Mouse (Mus musculus) 3T3-L1 (cell line): ENCODE measurements around the gene Dusp2.
"Not testable (repeated sequence)": the region's sequence is repeated elsewhere in the genome, so short reads cannot be mapped to it uniquely, and the experiment has no call there.

Experiments used
- DNase-seq: peaks from one replicate; pipeline ENCODE4 v3.0.0-alpha.2; 2015; ENCODE audit warnings: low read depth, low spot score

Dusp2 gene

GRCm38 (mm10) chr2:127335767-127336496 is at the start of gene Dusp2:
Gene Dusp2, plus strand, starts transcription at chr2:127336159.
- peak; percentile 47 for DNase-seq

DNA sequence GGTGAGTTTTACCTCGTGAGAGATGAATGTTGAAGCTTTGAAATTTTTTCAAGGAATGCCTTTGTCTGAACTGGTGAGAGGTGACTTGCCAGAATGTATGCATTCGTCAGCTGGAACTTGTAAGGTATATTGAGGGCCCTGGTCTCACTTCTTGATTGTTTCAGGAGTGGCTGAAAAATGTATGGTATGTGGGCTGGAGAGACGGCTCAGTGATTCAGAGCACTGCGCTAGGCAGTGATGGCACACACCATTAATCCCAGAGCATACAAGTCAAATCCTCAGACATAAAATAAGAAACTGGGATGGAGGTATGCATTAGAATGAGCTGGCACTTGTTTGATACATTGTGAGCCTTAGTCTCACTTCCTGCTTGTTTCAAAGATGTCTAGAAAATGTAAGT is 43.7 kb upstream of the Dusp2 start:
- DNase-seq: no peak

- no peak for DNase-seq
Measured at GRCm38 (mm10) chr2:127297001-127297805, 38.8 kb upstream of the Dusp2 start.

GRCm38 (mm10) chr2:127298056-127298455 is 37.9 kb upstream of the Dusp2 start:
- DNase-seq: peak; percentile 50

GRCm38 (mm10) chr2:127300701-127301100 is 35.3 kb upstream of the Dusp2 start:
- peak; percentile 59 for DNase-seq

DNA sequence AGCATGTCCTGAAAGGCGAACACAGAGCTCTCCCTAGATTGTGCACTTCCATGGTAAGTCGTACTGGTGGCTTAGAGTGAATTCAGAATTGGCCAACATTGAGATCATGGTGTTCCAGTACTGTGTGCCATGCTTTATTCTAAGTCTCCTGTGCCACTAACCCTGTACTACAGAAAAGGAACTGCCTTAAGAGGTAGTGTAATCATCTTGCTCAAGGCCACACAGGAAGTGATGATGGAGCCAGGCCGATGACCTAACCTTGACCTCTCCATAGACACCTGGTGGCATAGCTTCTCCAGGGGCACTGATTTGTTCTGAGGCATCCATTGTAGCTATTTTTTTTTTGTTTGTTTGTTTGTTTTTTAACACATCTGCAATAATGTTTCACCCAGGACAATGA is 34.1 kb upstream of the Dusp2 start:
- no peak for DNase-seq

DNA sequence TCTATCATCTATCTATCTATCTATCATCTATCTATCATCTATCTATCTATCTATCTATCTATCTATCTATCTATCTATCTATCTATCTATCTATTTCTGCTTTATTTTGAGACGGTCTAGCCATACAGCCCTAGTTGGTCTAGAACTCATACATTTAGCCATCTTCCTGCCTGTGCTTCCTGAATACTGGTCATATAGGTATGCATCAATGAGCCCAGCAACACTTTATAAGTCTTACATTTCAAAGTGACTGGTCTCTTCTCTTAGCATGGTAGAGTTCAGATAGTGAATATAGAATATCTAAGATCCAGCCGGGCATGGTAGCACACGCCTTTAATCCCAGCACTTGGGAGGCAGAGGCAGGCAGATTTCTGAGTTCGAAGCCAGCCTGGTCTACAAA is 31.8 kb upstream of the Dusp2 start:
- DNase-seq: not testable (repeated sequence)

GRCm38 (mm10) chr2:127304609-127305210 is 31.2 kb upstream of the Dusp2 start:
- no peak for DNase-seq

DNA sequence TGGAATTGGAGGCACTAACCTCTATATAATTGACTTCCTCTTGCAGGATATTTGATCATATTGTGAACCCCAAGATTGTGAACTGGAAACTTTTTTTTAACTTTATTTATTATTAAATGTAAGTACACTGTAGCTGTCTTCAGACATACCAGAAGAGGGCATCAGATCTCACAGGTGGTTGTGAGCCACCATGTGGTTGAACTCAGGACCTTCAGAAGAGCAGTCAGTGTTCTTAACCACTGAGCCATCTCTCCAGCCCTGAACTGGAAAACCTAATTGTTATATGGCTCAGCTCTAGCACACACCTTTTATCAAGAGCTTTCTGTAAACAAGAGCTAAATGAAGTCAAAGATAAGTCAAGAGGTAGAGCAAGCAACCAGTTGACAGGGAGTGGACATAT is 29.8 kb upstream of the Dusp2 start:
- no peak for DNase-seq

DNA sequence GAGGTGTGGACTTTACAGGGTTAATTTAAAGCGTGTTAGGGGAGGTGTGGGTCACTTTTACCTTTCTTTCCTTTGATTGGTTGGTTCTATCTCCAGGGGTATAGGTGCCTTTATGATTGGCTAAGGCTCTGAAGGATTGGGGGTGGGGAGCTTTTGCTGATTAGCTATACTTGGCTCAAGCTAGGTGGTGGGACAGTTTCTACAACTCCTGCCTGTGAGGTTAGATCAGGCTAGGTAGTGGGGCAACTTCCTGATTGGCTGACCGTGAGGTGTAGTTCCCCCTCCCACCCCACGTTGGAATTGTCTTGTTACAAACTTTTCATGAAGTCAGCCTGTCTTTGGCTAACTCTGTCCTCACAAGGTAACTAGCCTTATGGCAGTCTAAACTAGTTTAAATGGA is 28.8 kb upstream of the Dusp2 start:
- no peak for DNase-seq

DNA sequence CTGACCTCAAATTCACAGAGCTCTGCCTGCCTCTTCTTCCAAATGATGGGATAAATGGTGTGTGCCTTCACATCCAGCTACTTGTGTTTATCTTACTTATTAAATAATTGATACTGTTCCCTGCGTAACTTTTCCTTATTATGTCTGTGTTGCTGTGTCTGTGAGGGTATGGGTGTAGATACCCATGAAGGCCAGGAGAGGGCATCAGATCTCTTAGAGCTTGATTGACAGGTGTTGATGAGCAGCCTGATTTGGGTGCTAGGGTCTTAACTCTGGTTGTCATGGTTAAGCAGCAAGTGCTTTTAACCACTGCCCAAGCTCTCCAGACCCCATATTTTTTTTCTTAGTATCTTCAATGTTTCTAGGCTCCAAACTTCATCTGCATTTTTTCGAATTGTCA is 27.3 kb upstream of the Dusp2 start:
- peak; percentile 27 for DNase-seq

DNA sequence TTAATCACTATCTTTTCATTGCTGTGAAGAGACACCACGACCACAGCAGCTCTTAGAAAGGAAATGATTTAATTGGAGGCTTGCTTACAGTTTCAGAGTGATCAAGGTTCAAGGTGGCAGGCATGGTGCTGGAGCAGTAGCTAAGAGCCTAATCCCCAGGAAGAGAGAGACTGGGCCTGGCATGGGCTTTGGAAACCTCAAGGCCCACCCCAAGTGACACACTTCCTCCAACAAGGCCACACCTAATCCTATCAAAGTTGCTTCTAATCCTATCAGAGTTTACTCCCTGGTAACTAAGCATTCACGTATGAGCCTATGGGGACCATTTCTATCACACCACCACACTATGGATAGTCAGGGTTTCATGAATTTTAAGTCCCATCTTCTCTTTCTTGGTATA is 25.7 kb upstream of the Dusp2 start:
- no peak for DNase-seq

DNA sequence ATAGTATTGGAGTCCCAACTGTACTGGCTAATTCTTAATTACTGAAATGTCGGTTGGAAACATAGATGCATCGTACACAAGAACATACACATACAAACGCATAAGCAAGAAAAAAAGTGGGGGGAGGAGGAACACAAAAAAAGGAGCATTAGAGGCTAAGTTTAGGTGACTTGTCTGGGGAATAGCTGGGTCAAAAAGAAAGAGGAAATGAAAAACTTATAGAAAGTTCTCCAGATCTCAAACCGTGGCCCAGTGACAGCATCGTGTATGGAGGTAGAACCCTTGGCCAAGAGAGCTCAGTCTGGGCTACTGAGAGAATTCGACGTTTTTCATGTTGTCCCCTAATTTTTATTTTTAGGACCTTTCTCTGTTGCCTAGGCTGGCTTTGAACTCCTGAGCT is 25.3 kb upstream of the Dusp2 start:
- DNase-seq: no peak

DNA sequence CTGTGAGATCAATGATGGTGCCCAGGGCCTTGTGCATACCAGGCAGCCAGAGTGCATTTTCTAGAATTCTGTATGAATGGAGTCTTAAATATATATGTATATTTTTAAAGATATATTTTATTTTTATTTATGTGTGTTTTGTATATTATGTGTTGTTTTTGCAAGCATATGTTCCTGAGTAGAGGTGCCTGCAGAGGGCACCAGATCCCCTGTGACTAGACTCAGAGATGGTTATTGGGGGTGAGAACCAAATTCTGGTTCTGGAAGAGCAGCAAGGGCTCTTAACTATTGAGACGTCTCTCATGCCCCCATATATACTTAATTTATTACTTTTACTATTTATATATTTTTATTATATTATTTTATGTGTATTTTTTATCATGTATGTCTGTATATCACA is 24.8 kb upstream of the Dusp2 start:
- DNase-seq: no peak

DNA sequence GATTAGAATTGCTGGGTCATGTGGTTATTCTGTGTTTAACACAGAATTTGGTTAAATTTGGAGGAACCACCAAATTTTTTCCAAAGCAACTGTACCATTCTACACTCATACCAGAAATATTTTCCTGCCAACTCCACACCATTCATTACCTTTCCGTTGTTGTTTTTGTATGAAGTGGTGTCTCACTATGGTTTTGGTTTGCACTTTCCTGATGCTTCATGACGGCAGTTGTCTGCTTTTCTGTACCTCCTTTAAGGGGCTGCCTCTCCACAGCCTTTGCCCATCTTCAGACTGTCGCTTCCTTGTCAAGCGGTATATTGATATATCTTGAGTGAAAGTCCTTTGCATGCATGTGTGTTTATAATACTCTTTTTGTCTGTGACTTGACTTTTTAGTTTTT is 23.2 kb upstream of the Dusp2 start:
- DNase-seq: no peak

GRCm38 (mm10) chr2:127313878-127314277 is 22.1 kb upstream of the Dusp2 start:
- DNase-seq: peak; percentile 32

GRCm38 (mm10) chr2:127314467-127315154 is 21.3 kb upstream of the Dusp2 start:
- no peak for DNase-seq

GRCm38 (mm10) chr2:127315155-127315470 is 20.8 kb upstream of the Dusp2 start:
- no peak for DNase-seq

DNA sequence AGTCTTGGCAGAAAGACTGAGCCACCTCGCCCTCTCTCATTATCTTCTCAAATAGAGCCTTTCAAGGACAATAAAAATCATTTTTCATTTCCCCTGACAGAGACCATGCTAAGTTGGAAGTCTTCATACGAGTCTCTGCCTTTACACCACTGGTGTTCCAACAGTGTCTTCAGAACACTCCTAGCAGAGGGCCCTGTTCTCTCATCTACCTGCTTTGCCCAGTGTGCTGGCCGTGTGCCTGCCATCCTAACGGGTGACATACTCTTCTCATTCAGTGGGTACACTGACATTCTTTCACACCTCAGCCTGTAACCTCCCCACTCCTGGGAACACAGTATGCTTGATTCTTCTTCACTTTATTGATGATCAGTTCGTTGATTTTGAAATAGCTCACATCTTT is 19.5 kb upstream of the Dusp2 start:
- DNase-seq: no peak

GRCm38 (mm10) chr2:127318136-127318535 is 17.8 kb upstream of the Dusp2 start:
- DNase-seq: no peak

DNA sequence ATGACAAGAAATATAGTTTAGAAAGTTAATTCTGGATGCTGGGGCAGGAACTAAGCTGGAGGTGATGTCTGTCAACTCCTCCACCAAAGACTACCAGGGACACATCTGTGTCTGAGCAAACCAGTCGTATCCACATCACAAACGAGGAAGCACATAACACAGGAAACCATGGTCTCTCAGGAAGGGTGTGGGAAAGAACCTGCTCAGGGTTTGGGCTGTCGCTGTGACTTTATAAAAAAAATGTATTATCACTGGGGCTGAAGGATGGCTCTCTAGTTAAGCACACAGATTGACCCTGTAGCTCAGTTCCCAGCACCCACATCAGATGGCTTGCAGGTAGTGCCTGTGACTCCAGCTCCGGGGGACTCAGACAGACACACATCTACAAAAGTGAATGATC is 16.9 kb upstream of the Dusp2 start:
- DNase-seq: no peak

- no peak for DNase-seq
Measured at GRCm38 (mm10) chr2:127322671-127323285, 13.2 kb upstream of the Dusp2 start.
